Mouse (Mus musculus) intestine, embryonic 16.5 days (tissue): ENCODE measurements at regions not wholly inside any gene's neighbourhood (a gene's known extent, or its start where the extent isn't known, plus 50 kb on each side); places are given as distances from the start of the nearest gene placed in this dataset.

Experiments
- ATAC-seq: fragments of 200-750 bp; cut with Nextera tagmentation; 2 replicates; pipeline ENCODE4 v1.8.0; 2017; ENCODE audit warnings: moderate TSS enrichment, moderate library complexity
- H3K27ac ChIP-seq: fragments of 300-500 bp; sonication (generic); 2 replicates; pipeline ENCODE4 v1.5.1; 2014; ENCODE audit warnings: mild to moderate bottlenecking, low read length
- H3K27me3 ChIP-seq: fragments of 300-500 bp; sonication (generic); replicated peaks from 2 replicates; pipeline ENCODE4 v1.6.1; 2014; ENCODE audit warnings: low read length, control low read depth, mixed read lengths; ENCODE audit not compliant: control insufficient read depth, insufficient read depth
- H3K36me3 ChIP-seq: fragments of 300-500 bp; sonication (generic); 2 replicates; pipeline ENCODE4 v1.6.1; 2014; ENCODE audit warnings: low read length, control low read depth; ENCODE audit not compliant: control insufficient read depth, insufficient read depth
- H3K4me1 ChIP-seq: fragments of 300-500 bp; sonication (generic); 2 replicates; pipeline ENCODE4 v1.6.1; 2014; ENCODE audit warnings: low read length, control low read depth, mixed read lengths; ENCODE audit not compliant: control insufficient read depth, insufficient read depth
- H3K4me2 ChIP-seq: fragments of 300-500 bp; sonication (generic); 2 replicates; pipeline ENCODE4 v1.6.1; 2014; ENCODE audit warnings: low read depth, low read length, control low read depth
- H3K4me3 ChIP-seq: fragments of 300-500 bp; sonication (generic); 2 replicates; pipeline ENCODE4 v1.5.1; 2014; ENCODE audit warnings: mild to moderate bottlenecking, low read length
- H3K9ac ChIP-seq: fragments of 300-500 bp; sonication (generic); 2 replicates; pipeline ENCODE4 v1.6.1; 2014; ENCODE audit warnings: low read depth, low read length
- H3K9me3 ChIP-seq: fragments of 300-500 bp; sonication (generic); 2 replicates; pipeline ENCODE4 v1.6.1; 2016; ENCODE audit warnings: low read length, control low read depth; ENCODE audit not compliant: control insufficient read depth
- WGBS: fragments of 180-500 bp; shearing (Covaris S2); extraction: QIAGEN DNeasy Blood & Tissue Kit; methylation state at CpG from one replicate; pipeline ENCODE4 v1.1.7; 2014; 5-methylcytosine and 5-hydroxymethylcytosine counted together

DNA sequence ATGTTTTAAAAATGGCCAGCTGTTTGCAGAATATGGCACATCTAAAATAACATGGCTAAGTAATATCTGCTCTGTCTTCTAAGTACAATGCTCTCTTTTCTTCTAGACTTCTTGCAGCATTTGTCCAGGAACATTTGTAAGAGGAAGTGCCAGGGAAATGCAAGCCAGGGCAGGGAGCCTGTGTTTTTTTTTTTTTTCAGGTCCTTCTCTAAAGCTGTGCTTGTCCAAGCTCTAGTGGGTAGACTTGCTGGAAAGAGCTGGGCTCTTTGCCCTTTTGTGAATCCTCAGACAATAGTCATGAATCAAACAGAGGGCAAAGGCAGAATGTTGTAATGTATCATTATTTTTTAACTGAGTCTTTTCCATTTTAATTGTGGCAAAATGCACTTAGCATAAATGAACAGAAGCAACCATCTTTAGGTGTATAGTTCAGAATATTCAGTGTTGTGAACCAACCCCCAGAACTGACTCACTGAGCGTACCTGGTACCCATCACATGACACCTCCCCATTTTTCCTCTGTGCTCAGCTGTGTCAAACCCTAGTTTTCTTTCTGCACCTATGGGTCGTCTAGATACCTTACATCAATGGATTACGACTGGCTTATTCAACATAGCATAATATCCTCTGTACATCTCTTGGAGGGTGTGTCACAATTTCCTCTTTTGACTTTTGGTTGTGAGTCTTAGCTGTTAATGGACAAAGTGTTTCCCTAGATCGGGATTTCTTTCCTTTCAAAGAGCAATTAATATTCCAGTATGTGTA lies 160.5 kb upstream of the 4933402D24Rik start:
- H3K4me2 ChIP-seq: no peak overlapping the region
- no peaks in the 10 kb centered on the region for H3K4me1 ChIP-seq
- no peak overlapping the region for H3K9ac ChIP-seq
- no peak overlapping the region for H3K27ac ChIP-seq
- no peak for ATAC-seq
- H3K36me3 ChIP-seq: no peaks in the 10 kb centered on the region
- no peaks in the 10 kb centered on the region for H3K9me3 ChIP-seq
- no peaks in the 10 kb centered on the region for H3K27me3 ChIP-seq
- no peak overlapping the region for H3K4me3 ChIP-seq
- 86% methylated on average over 4 of the region's 4 CpGs for WGBS

DNA sequence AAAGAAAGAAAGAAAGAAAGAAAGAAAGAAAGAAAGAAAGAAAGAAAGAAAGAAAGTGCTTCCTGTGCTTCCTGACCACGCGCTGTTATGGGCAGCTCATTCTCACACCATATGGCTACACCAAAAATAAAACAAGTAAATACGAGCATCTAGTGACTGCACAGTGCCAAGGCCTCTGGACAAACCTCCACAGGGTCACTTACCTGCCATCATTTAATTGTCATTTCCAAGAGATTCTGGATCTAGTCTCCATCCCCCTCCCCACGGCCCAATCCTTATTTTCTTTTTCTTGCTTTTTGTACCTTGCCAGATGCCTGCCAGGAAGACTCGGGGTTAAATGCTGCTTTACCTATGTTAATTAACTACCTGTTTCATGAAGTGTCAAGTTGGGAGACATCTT lies 159.8 kb upstream of the 4933402D24Rik start:
- H3K9me3 ChIP-seq: no peaks in the 10 kb centered on the region
- 81% methylated on average over 5 of the region's 5 CpGs for WGBS

GRCm38 (mm10) chr1:63928361-63928760 lies 159.3 kb upstream of the 4933402D24Rik start:
- WGBS: 84% methylated on average over 3 of the region's 3 CpGs
- ATAC-seq: no peak
- no peaks in the 10 kb centered on the region for H3K27me3 ChIP-seq
- H3K4me2 ChIP-seq: no peak overlapping the region
- no peaks in the 10 kb centered on the region for H3K9me3 ChIP-seq
- H3K27ac ChIP-seq: no peak overlapping the region
- H3K9ac ChIP-seq: no peak overlapping the region
- no peaks in the 10 kb centered on the region for H3K36me3 ChIP-seq
- H3K4me3 ChIP-seq: no peak overlapping the region
- H3K4me1 ChIP-seq: no peaks in the 10 kb centered on the region

More for the DNA sequence above, 159.8 kb upstream of the 4933402D24Rik start:
- Histone ChIP-seq H3K36me3 (no peaks in the 10 kb centered on the region), H3K4me1 (no peaks in the 10 kb centered on the region), H3K27me3 (no peaks in the 10 kb centered on the region), H3K27ac (no peak overlapping the region), H3K9ac (no peak overlapping the region), H3K4me2 (no peak overlapping the region), H3K4me3 (no peak overlapping the region)
- ATAC-seq: no peak

DNA sequence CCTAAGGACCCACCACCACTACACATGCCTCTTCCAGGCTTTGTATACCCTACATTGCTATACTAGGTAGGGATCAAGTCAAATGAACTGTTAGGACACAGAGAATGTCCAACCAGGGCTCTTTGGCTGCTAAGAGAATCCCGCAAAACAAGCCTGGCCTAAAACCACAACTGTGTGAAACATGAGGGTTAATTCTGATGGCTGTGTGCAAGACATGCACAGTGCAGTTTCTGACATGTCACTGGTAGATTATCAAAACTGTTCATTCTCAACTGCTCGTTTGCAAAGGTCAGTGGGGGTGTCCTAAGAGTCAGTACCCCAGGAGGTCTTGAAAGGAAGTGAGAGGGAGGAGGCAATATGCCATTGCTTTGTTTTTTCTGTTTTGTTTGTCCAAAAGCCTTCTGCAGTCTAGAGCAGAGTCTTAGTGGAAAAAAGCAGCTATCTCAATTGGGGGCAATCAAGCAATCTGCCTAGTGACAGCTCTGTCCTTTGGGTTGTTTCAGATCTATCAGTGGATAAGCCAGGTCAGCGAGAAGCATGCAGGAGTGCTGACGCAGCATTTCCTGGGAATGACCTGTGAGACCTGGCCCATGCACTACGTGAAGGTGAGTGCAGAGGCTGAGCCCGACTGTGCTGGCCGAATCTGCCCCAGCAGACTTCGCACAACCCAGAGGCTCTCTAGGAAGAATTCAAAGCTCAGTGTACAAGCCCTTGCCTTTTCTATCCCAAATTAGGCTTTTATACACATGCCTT lies 151.3 kb upstream of the 4933402D24Rik start:
- Histone ChIP-seq H3K4me1 (no peaks in the 10 kb centered on the region), H3K4me3 (no peak overlapping the region), H3K27me3 (no peaks in the 10 kb centered on the region), H3K4me2 (no peak overlapping the region), H3K9ac (no peak overlapping the region), H3K9me3 (no peaks in the 10 kb centered on the region), H3K27ac (no peak overlapping the region), H3K36me3 (no peaks in the 10 kb centered on the region)
- ATAC-seq: peak; percentile 83
- WGBS: 51% methylated on average over 8 of the region's 8 CpGs

DNA sequence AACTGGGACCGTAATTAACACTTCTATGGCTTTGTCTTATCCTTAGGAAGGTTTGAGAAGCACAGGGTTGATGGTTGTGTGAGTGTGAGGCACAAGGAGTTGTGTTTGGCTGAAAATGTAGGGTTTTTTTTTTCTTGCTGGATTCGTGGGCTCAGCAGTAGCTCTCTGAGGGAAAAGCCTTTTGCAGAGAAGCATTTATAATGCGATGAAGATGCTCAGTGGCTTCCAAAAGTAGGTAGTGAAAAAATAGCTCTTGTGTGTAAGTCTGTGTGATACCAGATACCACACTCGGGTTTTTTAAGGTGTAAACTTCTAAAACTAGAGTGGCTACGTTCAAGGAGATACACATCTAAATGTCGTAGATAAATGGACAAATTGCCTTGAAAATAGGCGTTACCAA lies 149.1 kb upstream of the 4933402D24Rik start:
- no peak overlapping the region for H3K27ac ChIP-seq
- no peak overlapping the region for H3K4me3 ChIP-seq
- no peak for ATAC-seq
- H3K27me3 ChIP-seq: no peaks in the 10 kb centered on the region
- 79% methylated on average over 7 of the region's 7 CpGs for WGBS
- H3K4me1 ChIP-seq: no peaks in the 10 kb centered on the region
- H3K9ac ChIP-seq: no peak overlapping the region
- no peak overlapping the region for H3K4me2 ChIP-seq
- no peaks in the 10 kb centered on the region for H3K36me3 ChIP-seq
- H3K9me3 ChIP-seq: no peaks in the 10 kb centered on the region

GRCm38 (mm10) chr1:63916907-63917650 lies 148.0 kb upstream of the 4933402D24Rik start:
- Histone ChIP-seq H3K4me2 (no peak overlapping the region), H3K27me3 (no peaks in the 10 kb centered on the region), H3K9me3 (no peaks in the 10 kb centered on the region), H3K27ac (no peak overlapping the region), H3K4me3 (no peak overlapping the region), H3K4me1 (no peaks in the 10 kb centered on the region), H3K9ac (no peak overlapping the region), H3K36me3 (no peaks in the 10 kb centered on the region)
- no peak for ATAC-seq
- 77% methylated on average over 7 of the region's 7 CpGs for WGBS

DNA sequence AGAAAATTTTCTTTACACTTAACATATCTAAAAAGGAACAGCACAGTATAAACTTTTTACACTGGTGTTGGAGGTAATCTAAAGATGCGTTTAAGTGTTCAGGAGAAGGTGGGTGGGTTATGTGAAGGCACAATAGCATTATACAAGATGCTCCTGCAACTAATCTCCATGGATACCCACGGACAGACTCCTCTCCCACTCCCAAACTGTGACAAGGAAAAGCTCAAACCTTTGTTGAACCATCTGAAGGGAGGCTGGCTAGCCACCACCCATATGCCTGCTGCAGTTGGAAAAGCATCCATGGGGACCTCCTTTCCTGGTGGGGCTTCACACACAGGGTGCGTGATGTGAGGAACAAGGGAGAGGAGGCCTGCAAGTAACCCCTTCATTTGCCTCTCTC lies 141.7 kb upstream of the 4933402D24Rik start:
- ATAC-seq: no peak
- Histone ChIP-seq H3K27ac (no peak overlapping the region), H3K36me3 (no peaks in the 10 kb centered on the region), H3K4me2 (no peak overlapping the region), H3K27me3 (no peaks in the 10 kb centered on the region), H3K4me1 (no peaks in the 10 kb centered on the region), H3K4me3 (no peak overlapping the region), H3K9me3 (no peaks in the 10 kb centered on the region), H3K9ac (no peak overlapping the region)
- 82% methylated on average over 3 of the region's 3 CpGs for WGBS

DNA sequence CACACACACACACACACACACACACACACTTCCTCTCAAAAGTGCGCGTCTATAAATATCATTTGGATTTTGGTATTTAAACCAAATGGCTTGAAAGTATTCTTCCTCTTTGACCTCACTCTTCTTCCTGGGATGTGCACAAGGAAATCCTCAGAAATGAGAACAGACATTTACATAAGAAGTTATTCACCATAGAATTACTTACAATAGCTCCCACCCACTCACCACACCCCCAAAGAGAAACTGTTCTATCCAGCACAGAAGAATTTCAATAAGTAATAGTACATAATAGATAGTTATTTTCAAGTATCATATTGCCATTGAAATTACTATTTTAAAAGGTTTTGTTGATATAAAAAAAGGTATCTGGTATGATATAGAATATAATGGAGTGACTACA lies 140.1 kb upstream of the 4933402D24Rik start:
- WGBS: 87% methylated on average over 2 of the region's 2 CpGs
- Histone ChIP-seq H3K9me3 (no peaks in the 10 kb centered on the region), H3K4me2 (no peak overlapping the region), H3K4me3 (no peak overlapping the region), H3K9ac (no peak overlapping the region), H3K27ac (no peak overlapping the region), H3K36me3 (no peaks in the 10 kb centered on the region), H3K27me3 (no peaks in the 10 kb centered on the region), H3K4me1 (no peaks in the 10 kb centered on the region)
- ATAC-seq: no peak

DNA sequence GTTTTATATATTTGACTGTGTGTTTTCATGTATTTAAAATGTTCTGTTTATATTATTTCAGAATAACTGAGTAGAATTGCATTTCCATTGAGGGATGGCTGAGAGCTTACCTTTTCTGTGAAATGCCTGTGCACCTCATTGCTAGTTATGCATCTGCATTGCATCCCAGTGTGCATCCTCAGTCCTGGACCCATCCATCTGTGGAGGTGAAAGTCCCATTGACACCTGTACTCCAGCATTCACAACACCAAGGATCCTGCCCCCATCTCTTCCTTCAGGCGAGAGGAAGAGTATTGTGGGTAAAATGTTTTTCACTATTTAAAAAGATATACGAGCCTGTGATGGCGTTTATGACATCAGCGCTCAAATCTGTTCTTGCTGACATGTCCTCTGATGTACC lies 134.6 kb upstream of the 4933402D24Rik start:
- peak; percentile 64 for ATAC-seq
- H3K9ac ChIP-seq: no peak overlapping the region
- no peaks in the 10 kb centered on the region for H3K9me3 ChIP-seq
- H3K4me2 ChIP-seq: no peak overlapping the region
- H3K27ac ChIP-seq: no peak overlapping the region
- no peaks in the 10 kb centered on the region for H3K27me3 ChIP-seq
- no peaks in the 10 kb centered on the region for H3K4me1 ChIP-seq
- H3K4me3 ChIP-seq: no peak overlapping the region
- H3K36me3 ChIP-seq: no peaks in the 10 kb centered on the region
- 50% methylated on average over 4 of the region's 4 CpGs for WGBS
